Mouse (Mus musculus): ENCODE measurements around the gene Zfp672.
A peak's percentile ranks its signal among the peaks of the same experiment; 100 is the strongest.
"Not testable (repeated sequence)": the region's sequence is repeated elsewhere in the genome, so short reads cannot be mapped to it uniquely, and the experiment has no call there.

The Zfp672 gene

DNA sequence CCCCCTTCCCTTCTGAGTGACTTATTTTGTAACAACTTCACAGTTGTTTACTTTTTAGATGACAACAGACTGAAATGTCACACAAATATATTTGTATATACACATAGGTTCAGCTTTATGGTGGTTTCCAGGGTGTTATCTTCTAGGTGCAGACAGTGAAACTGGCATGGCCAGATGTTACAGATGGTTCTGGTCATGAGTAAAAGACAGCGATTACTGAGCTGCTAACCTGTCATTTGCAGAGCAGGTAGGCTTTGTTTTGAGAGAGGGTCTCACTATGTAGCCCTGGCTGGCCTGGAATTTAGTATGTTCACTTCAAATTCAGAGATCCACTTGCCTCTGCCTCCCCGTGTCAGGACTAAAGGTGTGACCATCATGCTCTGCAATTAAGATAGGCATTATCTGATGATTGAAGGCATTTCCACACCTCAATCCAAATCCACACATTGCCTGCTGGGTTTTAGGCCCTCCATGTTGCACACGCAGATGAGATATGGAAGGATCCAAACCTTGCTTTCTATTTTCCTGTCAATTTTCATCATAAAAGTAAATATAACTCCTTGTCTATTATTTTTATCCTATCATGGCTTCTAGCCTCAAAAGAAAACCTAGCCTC is 5.4 kb downstream of the Zfp672 start:
- no peak for DNase-seq

- no peak for DNase-seq
Observed at GRCm38 (mm10) chr11:58323570-58324340, 6.4 kb downstream of the Zfp672 start.

DNA sequence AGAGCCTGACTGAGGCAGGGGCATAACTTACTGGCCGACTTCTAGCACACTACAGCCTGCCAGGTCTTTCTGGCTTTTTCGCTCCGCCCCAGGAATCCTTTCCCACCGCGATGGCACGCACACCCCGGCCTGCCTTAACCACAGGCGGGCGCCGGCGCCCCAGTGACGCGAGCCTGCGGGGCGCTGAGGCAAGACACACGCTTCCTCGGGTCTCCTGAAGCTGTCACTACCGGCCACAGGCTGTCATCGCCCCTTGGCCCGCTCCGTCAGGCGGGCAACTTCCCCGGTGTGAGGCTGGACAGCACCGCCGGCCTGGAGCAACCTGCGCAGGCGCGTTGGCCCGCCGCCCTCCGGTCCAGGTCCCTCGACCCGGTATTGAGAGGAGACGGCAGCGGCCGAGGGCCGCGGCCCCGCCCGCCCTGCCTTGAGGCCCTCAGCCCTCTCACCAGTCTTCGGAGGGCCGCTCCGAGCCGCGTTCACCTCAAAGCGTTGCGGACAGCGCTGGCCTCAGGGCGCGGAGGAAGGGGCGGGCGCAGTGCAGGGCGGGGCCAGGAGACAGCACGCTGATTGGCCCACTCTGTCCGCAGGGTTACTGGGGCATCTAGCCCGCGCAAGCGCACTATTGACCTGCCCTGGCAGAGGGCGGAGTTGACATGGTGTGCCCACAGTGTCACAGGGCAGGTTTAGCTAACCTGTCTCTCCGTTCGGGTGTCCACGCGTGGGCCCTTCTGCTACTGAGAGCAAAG is 7.1 kb downstream of the Zfp672 start:
- DNase-seq: peak; percentile 98

- DNase-seq: no peak
Observed at GRCm38 (mm10) chr11:58316768-58317390, 13.3 kb downstream of the Zfp672 start.

GRCm38 (mm10) chr11:58316344-58316743 is 13.8 kb downstream of the Zfp672 start:
- no peak for DNase-seq

GRCm38 (mm10) chr11:58315536-58316168 is 14.5 kb downstream of the Zfp672 start:
- no peak for DNase-seq

DNA sequence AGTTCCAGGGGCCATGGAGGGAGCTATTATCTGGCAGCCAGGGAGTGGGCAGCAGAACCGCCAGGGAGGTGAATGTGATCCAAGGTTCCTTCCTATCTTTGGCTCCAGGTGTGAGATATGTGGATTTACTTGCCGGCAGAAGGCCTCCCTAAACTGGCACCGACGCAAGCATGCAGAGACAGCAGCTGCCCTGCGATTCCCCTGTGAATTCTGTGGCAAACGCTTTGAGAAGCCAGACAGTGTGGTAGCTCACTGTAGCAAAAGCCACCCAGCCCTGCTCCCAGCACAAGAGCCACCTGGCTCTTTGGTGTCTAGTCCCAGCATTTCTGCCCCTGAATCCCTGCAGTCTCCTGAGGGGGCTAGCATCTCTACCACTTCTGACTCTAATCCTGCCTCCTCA is 16.1 kb downstream of the Zfp672 start:
- no peak for DNase-seq

GRCm38 (mm10) chr11:58308661-58309060 is 21.5 kb downstream of the Zfp672 start:
- no peak for DNase-seq

DNA sequence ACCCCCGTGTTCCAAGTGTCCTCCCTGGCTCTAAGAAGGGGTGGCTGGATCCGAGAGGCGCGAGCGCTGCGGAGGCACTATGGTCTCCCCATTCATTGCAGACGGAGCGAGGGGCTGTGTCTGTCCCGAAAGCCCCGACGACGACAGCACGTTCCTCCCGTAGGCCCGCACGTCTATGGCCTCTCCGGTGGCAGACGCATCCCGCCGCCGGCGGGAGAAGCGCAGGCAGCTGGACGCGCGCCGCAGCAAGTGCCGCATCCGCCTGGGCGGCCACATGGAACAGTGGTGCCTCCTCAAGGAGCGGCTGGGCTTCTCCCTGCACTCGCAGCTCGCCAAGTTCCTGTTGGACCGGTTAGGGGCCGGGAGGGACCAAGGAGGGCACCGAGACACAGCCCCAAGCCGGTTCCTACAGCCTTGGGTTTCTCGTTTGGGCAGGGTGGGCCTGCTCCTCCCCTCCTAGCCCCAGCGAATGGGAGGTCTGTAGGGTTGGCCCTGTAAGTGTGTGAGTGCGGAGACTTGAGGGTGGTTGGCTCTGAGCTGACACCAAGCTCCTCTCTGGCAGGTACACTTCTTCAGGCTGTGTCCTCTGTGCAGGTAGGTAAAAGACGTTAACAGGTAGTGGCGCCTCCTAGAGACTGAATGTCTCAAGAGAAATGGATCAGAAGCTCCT is 22.6 kb downstream of the Zfp672 start:
- peak; percentile 58 to 73 for DNase-seq

GRCm38 (mm10) chr11:58306860-58307308 is 23.3 kb downstream of the Zfp672 start, which contains the start of gene Zfp692:
Gene Zfp692, plus strand, starts transcription at chr11:58307069.
- DNase-seq: peak; percentile 94 to 95

- DNase-seq: not testable (repeated sequence)
Observed at GRCm38 (mm10) chr11:58305299-58305698, 24.8 kb downstream of the Zfp672 start.

DNA sequence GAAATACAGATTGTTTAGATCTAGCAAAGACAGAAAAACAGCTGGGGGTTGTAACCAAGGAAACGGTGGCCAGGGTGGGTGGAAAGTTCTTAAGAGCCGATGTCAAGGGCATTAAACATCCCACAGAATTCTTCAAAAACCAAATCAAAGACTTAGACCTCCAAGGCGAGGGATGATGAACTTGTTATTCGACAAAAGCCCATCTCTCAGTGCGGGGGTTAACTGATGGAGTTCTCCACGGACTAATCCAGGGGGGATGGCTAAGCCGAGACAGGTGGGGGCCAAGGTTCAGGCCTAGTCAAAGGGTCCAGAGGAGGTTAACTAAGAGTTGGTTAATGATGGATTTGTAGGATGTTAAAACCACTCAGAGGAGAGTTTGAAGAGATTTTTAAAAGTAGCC is 26.5 kb downstream of the Zfp672 start:
- no peak for DNase-seq

- no peak for DNase-seq
Observed at GRCm38 (mm10) chr11:58302774-58303445, 27.2 kb downstream of the Zfp672 start.

- DNase-seq: peak; percentile 97 to 99
Observed at GRCm38 (mm10) chr11:58301837-58302754, 28.0 kb downstream of the Zfp672 start.

- DNase-seq: peak; percentile 67 to 82
Observed at GRCm38 (mm10) chr11:58301057-58301456, 29.1 kb downstream of the Zfp672 start.

GRCm38 (mm10) chr11:58297396-58297795 is 32.7 kb downstream of the Zfp672 start:
- DNase-seq: no peak

DNA sequence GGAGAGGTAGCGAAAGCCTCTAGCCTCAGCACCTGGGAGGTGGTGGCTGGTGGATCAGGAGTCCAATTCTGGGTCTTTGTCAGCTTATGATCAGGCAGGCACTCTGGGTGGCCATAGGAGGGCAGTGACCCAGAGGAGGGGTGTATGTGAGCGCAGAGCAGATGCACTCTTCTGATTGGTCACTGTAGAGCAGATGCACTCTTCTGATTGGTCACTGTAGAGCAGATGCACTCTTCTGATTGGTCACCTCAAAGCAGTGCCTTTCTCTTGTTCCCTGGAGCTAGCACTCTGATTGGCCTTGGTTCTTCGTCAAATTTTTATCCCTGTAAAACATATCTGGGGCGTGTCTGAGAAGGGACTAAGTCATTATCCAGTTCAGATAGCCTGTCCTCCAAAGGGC is 37.3 kb downstream of the Zfp672 start:
- no peak for DNase-seq

- DNase-seq: no peak
Observed at GRCm38 (mm10) chr11:58290812-58291211, 39.3 kb downstream of the Zfp672 start.

DNA sequence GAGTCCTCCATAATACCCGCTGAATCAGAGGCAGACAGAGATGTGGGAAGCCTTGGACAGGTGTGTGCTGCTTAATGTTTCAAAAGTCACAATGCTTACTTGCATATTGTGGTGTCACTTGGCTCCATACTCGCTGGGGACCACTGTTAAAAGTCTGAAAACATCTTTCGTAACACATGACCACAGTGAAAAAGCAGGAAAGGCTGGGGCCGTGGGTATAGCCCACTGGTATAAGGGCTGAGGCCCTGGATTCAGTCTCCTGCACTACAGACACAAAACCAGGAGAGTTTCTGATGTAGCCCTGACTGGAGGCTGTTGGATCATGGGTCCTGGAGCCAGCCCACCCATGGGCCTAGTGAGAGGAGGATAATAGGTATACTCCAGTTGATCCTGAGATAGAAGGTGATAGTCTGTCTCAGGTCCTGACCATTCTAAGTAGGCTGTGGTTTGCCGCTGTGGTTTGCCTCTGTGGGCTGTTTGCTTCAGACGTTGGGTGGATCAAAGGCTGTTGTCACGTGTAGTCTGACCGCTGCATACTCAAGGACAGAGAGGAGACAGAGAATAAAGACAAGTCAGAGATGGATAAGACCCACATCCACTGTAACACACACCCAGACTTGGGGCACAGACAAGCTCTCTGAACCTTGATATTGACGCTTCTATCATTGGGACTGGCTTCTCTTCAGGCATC is 40.0 kb downstream of the Zfp672 start:
- DNase-seq: no peak

- DNase-seq: no peak
Observed at GRCm38 (mm10) chr11:58282518-58282917, 47.6 kb downstream of the Zfp672 start.
